Mouse (Mus musculus): Measurements from ENCODE around the gene Ctdnep1. TPM values are rescaled to one million over a fixed set of nuclear protein-coding genes. Genes with fewer than 3 reads are reported as not detected.

Ctdnep1 gene
- total RNA-seq, 2 experiments from 2014 or later, result 217 to 261 TPM

DNA sequence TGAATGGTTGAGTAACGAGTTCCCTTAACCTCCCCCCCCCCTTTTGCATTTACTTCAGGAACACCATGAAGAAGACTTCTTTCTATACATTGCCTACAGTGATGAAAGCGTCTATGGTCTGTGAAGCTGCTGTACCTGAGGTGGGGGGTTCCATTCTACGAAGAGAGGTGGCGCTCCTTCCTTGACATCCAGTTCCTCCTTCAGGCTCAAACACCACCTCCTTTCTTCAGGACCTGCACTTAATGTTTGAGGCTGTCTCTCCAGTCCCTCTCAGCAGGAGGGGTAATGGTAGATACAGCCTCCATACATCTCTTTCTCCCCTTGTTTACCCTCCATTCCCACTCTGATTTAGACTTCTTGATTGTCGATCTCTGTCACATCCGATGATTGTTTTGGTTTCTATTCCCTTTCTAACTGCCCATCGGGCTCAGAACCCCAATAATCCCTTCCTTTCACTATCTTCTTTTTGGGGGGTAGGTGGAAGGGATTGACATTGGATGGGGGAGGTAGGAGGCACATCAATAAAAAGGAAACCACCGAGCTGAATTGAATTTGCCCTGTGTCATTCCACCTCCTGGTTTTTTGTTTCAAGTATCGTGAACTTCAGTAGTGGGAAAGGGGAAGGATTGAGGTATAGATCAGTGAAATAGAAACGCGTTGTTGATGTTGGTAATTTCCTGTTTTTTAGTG lies 13.6 kb downstream of the Ctdnep1 start:
- peak overlapping the region; percentile 98 for H3K4me3 ChIP-seq
- peak overlapping the region; percentile 100 for H3K27ac ChIP-seq
- peak; percentile 1; the same call in 1 of the 2 replicates for TF ChIP-seq CTCF (IDR thresholded peaks at IDR 0.05)
- no peak for DNase-seq
- intact Hi-C loops (cut with DNase I), result loop anchor here (10.0 kb wide), 3 partner anchors 330 to 650 kb away; partner anchors contain the start of genes Cd68, Kdm6b, Mpdu1 and Rnf167

- peak; percentile 56 for TF ChIP-seq CTCF (IDR thresholded peaks at IDR 0.05)
- peak; percentile 98 for DNase-seq
- H3K4me3 ChIP-seq, result peak within 1 kb of the TSS; percentile 98
- peak within 1 kb of the TSS; percentile 100 for H3K27ac ChIP-seq
- intact Hi-C loops (cut with DNase I), result loop anchor here (10.0 kb wide), 3 partner anchors 331 to 649 kb away; partner anchors contain the start of genes Cd68, Kdm6b, Mpdu1 and Rnf167
Observed at GRCm38 (mm10) chr11:69995391-69995960, 14.5 kb downstream of the Ctdnep1 start, which contains the start of gene Phf23. TSS of gene Phf23 (plus strand) at chr11:69995777.

DNA sequence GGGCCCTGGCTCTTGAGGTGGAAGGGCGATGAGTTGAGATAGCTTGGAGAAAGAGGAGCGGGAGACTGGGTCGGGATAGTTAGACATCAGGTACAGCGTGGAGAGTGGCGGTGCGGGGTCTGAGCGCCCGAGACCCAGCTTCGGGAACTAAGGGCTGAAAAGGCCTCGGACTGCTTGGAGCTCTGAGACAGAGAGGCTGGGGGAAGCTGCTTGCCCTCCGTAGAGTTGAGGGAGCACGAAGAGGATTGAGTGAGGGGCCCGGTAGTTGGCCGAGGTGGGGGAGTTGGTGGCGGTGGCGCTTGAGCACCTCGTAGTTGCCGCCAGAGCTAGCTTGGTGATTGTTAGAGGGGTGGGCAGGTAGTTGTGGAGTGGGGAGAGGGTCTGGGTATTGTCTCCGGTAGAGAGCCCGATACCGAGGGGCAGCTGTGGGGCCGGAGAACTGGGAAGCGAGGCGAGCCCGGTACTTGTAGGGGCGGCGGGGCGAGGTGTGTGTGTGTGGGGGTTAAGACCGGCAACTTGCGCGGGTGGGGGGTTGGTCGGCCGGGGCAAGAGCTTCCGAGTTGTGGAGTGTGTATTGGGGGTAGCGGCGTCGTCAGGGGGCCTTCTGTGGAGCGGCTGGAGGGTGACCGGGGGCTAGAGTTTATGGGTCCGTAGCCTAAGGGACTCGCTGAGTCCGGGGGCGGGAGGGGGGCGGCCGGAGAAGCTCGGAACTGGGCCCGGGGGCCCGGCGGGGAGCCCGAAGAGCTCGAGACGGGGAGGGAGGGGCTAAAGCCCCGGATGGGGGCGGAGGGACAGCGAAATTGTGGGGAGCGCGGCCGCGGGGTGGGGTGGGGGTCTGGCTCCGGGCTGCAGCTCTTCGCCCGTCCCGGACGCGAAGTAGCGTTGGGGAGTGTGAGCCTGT lies 15.5 kb downstream of the Ctdnep1 start:
- intact Hi-C loops (cut with DNase I), result loop anchor here (10.0 kb wide), 3 partner anchors 332 to 648 kb away; partner anchors contain the start of genes Cd68, Kdm6b, Mpdu1 and Rnf167
- no peak for TF ChIP-seq CTCF (IDR thresholded peaks at IDR 0.05)
- peak overlapping the region; percentile 98 for H3K4me3 ChIP-seq
- H3K27ac ChIP-seq, result peak overlapping the region; percentile 100
- DNase-seq, result peak; percentile 82

DNA sequence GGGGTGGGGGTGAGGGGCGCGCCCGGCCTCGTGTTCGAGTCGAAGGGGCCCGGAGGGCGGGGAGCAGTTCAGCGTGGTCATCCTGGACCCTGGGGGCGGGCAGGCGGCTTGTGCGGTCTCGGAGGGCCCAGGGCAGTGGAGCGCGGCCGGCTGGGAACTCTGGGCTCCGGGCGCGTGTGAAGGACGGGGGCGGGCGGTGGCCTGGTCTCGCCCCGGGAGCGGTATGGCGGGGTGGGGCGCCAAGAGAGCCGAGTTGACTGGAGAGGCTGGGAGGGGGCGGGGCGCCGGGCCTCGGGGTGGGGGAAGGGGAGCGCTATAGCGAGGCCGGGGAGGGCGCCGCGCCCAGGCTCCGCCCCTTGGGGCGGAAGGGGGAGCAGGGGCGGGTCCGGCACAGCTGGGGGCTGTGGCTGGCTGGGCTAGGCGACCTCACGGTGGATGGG lies 16.1 kb downstream of the Ctdnep1 start:
- Histone ChIP-seq H3K4me3 (peak overlapping the region; percentile 98), H3K27ac (peak overlapping the region; percentile 100)
- DNase-seq, result peak; percentile 97
- intact Hi-C loops (cut with DNase I), result loop anchor here (10.0 kb wide), 3 partner anchors 332 to 648 kb away; partner anchors contain the start of genes Cd68, Kdm6b, Mpdu1 and Rnf167
- no peak for TF ChIP-seq CTCF (IDR thresholded peaks at IDR 0.05)

DNA sequence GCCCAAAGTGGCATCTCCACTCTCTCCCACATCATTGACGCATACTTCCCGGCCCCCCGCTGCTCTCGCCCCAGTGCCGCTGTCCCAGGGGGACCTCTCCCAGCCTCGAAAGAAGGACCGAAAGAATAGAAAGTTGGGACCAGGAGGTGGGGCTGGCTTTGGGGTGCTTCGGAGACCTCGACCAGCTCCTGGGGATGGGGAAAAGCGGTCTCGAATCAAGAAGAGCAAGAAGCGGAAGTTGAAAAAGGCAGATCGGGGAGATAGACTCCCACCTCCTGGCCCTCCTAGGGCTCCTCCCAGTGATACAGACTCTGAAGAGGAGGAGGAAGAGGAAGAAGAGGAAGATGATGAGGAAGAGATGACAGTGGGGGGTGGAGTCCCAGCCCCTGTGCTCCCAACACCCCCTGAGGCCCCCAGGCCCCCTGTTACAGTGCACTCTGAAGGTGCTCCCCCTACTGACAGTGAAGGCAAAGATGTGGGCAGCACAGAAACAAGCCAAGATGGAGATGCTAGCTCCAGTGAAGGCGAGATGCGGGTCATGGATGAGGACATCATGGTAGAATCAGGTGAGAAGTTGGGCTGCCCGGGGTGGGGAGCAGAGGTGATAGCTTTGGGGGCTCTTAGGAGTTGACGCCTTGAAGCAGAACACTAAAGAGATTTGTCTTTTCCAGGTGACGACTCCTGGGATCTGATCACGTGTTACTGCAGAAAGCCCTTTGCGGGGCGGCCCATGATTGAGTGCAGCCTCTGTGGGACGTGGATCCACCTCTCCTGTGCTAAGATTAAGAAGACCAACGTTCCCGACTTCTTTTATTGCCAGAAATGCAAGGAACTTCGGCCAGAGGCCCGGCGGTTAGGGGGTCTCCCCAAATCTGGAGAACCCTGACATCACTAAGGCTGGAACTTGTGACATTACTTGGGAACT lies 17.9 kb downstream of the Ctdnep1 start:
- intact Hi-C loops (cut with DNase I), result loop anchor here (10.0 kb wide), 3 partner anchors 334 to 646 kb away; partner anchors contain the start of genes Cd68, Kdm6b, Mpdu1 and Rnf167
- Histone ChIP-seq H3K27ac (peak overlapping the region; percentile 100), H3K4me3 (no peak overlapping the region)
- DNase-seq, result no peak
- peak; percentile 22; the same call in 1 of the 2 replicates for TF ChIP-seq CTCF (IDR thresholded peaks at IDR 0.05)

GRCm38 (mm10) chr11:69999666-70000065 lies 18.7 kb downstream of the Ctdnep1 start:
- no peak for TF ChIP-seq CTCF (IDR thresholded peaks at IDR 0.05)
- Histone ChIP-seq H3K4me3 (no peak overlapping the region), H3K27ac (peak overlapping the region; percentile 100)
- intact Hi-C loops (cut with DNase I), result loop anchor here (5.0 to 10.0 kb wide), 4 partner anchors 67 to 645 kb away; partner anchors contain the start of genes Cd68, Kdm6b, Mpdu1 and Rnf167
- no peak for DNase-seq

- TF ChIP-seq CTCF (IDR thresholded peaks at IDR 0.05), result no peak
- Histone ChIP-seq H3K27ac (peak within 1 kb of the TSS; percentile 100), H3K4me3 (peak within 1 kb of the TSS; percentile 86)
- DNase-seq, result peak; percentile 94
- intact Hi-C loops (cut with DNase I), result loop anchor here (5.0 kb wide), 1 partner anchor 68 kb away; no protein-coding TSS in a partner anchor
Observed at GRCm38 (mm10) chr11:70000396-70000898, 19.5 kb downstream of the Ctdnep1 start, which contains the start of gene Dvl2. TSS of gene Dvl2 (plus strand) at chr11:70000595.

GRCm38 (mm10) chr11:70001159-70001558 lies 20.2 kb downstream of the Ctdnep1 start:
- no peak for TF ChIP-seq CTCF (IDR thresholded peaks at IDR 0.05)
- DNase-seq, result no peak
- intact Hi-C loops (cut with DNase I), result loop anchor here (5.0 kb wide), 1 partner anchor 69 kb away; no protein-coding TSS in a partner anchor
- Histone ChIP-seq H3K4me3 (peak overlapping the region; percentile 86), H3K27ac (peak overlapping the region; percentile 100)

DNA sequence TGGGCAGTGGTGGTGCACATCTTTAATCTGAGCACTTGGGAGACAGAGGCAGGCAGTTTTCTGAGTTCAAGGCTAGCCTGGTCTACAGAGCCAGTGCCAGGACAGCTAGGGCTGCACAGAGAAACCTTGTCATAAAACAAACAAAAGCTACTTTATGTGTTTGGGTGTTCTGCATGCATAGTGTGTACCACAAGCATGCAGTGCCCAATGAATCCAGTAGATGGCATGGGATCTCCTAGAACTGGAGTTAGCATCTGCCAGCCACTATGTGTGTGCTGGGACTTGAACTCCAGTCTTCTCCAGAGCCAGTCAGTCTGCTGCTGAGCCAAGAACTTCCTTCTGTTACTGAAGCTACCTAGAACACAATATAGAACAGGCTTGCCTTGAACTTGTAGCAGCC lies 20.9 kb downstream of the Ctdnep1 start:
- peak; percentile 52 for TF ChIP-seq CTCF (IDR thresholded peaks at IDR 0.05)
- Histone ChIP-seq H3K27ac (no peak overlapping the region), H3K4me3 (peak overlapping the region; percentile 86)
- DNase-seq, result no peak
- intact Hi-C loops (cut with DNase I), result loop anchor here (5.0 kb wide), 1 partner anchor 70 kb away; no protein-coding TSS in a partner anchor

- intact Hi-C loops (cut with DNase I), result loop anchor here (5.0 kb wide), 1 partner anchor 70 kb away; no protein-coding TSS in a partner anchor
- no peak overlapping the region for H3K27ac ChIP-seq
- no peak for DNase-seq
- H3K4me3 ChIP-seq, result no peak overlapping the region
- TF ChIP-seq CTCF (IDR thresholded peaks at IDR 0.05), result no peak
Observed at GRCm38 (mm10) chr11:70002471-70002870, 21.5 kb downstream of the Ctdnep1 start.
